Mouse (Mus musculus) kidney, adult 8-10 months (tissue): ENCODE data around the gene Gm10031.
"Not testable (repeated sequence)": the region's sequence is repeated elsewhere in the genome, so short reads cannot be mapped to it uniquely, and the experiment has no call there.

Experiments
- DNase-seq, 2 experiments: peaks; one replicate each; pipeline ENCODE4 v3.0.0; 2022

Gm10031 gene

GRCm38 (mm10) chr1:156523842-156524241, at the start of gene Gm10031:
Gene Gm10031 (plus strand): TSS chr1:156524012.
- not testable (repeated sequence) for DNase-seq

- DNase-seq, result no peak
These were observed 49.0 kb upstream of the Gm10031 start for GRCm38 (mm10) chr1:156474854-156475253.

GRCm38 (mm10) chr1:156476016-156476415, 47.8 kb upstream of the Gm10031 start:
- no peak for DNase-seq

- no peak for DNase-seq
These were observed 47.3 kb upstream of the Gm10031 start for GRCm38 (mm10) chr1:156476535-156476934.

DNA sequence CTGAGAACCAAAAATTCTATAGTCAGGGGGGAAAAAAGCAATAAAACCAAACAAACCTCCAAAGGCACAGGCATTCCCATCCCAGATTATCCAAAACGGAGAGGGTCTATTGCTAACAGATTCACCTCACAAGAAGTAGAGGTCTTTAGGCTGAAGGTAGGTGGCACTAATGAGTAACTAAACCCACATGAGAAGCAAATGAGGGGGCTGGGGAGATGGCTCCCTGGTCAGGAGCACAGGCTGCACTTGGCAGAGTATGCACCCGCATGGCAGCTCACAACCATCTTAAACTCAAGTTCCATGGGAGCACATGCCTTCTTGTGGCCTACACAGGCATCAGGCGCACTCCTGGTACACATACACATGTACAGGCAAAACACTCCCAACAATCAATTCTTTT, 42.0 kb upstream of the Gm10031 start:
- no peak for DNase-seq

GRCm38 (mm10) chr1:156487498-156487897, 36.3 kb upstream of the Gm10031 start:
- DNase-seq, result no peak

- no peak for DNase-seq
These were observed 35.8 kb upstream of the Gm10031 start for GRCm38 (mm10) chr1:156488031-156488430.

- no peak for DNase-seq
These were observed 32.5 kb upstream of the Gm10031 start for GRCm38 (mm10) chr1:156491226-156491796.

GRCm38 (mm10) chr1:156495025-156495424, 28.8 kb upstream of the Gm10031 start:
- DNase-seq, result no peak

DNA sequence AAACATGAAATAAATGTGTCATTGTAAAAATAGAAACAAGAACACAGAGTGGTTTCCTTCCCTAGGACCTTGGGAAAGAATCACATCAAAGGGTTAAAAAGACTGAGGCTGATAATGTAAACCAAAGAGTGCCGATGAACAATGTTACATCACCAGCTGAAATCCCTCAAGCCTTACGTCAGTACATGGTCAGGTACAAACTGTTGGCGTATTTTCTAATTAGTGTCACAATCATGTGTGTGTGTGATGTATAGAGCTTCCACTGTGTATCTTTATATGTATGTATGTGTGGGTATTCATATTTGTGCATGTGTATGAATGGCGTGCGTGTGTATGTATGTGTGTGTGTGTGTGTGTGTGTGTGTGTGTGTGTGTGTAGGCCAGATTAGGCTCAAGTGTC, 26.9 kb upstream of the Gm10031 start:
- DNase-seq, result no peak

DNA sequence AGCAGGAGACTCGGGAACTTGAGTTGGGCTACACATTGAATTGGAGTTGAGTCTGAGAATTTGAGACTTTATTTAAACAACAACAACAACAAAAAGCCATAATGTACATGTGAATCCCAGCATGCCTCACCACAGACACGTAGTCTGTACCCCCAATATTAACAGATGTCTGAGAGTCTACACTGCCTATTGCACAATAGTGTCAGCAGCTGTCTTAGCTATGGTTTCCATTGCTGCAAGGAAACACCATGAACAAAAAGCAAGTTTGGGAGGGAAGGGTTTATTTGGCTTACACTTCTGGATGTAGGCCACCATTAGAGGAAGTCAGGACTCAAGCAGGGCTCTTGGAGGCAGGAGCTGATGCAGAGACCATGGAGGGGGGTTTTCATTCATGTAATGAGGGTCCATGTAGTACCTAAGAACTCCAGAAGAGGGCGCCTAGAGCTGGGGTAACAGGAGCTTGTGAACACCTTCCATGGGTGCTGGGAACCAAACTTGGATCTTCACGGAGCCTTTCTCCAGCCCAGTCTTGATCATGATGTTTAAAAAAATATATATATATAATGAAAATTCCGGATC, 18.8 kb upstream of the Gm10031 start:
- DNase-seq, result no peak

DNA sequence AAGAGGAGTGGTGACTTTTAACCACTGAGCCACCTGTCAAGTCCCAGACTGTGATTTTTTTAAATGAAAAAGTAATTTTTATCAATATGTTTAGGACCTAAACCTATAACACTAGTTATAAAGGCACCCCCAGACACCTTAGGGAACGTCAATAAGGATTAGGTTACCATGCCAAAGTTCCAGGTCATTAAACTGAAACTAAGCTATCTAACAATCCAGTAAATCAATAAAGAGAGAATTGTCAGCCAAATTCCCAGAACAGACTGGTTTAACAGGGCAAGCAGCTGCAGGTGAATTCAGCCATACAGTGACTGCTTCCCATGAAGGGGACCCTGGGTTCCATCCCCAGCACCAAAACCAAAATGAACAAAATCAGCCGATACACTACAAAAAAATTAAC, 17.9 kb upstream of the Gm10031 start:
- no peak for DNase-seq

GRCm38 (mm10) chr1:156507753-156508152, 16.1 kb upstream of the Gm10031 start:
- no peak for DNase-seq

DNA sequence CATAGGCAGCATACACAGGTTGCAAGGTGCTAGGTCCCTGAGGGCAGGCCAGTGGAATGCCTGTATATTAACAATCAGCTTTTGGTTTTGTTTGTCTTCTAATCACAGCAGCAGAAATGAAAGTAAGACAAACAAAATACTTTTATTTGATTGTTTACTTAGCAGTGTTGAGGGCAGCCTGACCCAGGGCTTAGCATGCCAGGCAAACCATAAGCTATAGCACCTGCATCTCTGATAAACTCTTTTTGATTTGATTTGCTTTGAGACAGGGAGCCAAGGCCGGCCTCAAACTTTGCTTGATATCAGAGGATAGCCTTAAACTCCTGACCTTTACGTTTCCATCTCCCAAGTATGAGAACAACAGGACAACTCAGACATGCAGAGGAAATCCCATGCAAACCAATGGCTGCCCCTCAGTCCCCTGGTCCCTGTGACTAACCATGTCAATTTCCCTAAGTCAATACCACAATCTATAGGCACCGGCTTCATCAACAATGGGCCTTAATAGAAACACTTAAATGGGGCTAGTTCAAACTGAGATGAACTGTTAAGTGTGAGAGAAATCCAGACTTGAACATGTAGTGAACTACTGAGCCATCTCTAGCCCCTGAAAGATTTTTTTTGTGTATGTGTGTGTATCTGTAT, 3.6 kb upstream of the Gm10031 start:
- no peak for DNase-seq

GRCm38 (mm10) chr1:156521796-156522517, 1.9 kb upstream of the Gm10031 start:
- peak; percentile 69 to 89 for DNase-seq

DNA sequence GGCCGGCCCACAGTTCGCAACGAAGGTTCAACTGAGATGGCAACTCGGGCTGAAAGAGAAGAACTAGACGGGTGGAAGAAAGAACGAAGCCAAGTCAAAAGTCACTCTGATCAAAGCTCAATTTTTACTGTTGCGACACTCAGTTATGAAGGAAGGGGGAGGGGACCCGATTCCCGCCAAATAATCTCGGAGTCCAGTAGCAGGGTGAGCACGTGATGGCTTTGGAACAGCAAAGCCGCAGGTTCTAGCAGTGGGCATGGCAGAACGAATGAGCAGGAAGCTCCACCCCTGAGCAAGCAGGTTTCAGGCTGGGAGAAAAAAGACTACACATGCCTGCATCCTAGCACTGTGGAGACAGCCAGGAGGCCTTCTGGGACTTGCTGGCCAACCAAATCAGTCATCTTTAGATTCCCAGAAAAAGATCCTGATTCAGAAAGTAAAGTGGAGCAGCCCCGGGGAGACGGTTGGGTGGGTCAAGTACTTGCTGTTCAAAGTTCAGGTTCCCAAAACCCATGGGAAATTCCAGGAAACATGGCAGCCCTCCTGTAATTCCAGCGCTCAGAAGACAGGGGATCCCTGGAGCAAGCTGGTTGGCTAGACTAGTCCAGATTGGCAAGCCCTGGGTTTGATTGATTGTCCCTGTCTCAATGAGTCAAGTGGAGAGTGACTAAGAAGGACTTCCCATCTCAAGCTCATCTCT, 8.8 kb downstream of the Gm10031 start:
- peak; percentile 32 to 67 for DNase-seq

GRCm38 (mm10) chr1:156533483-156533882, 9.7 kb downstream of the Gm10031 start:
- no peak for DNase-seq

DNA sequence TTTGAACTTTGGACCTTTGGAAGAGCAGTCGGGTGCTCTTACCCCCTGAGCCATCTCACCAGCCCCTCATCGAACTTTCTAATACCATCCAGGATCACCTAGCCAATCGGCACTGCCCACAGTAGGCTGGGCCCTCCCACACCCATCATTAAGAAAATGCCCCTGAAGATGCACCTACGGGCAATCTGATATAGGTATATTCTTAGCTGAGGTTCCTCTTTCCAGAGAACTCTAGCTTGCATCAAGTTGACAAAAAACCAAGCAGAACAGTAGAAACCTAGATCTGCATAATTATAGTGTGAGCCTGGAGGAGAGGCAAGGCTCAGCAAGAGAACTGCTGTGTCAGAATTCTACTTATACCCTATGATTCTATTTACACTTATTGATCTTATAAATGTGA, 10.1 kb downstream of the Gm10031 start:
- no peak for DNase-seq

DNA sequence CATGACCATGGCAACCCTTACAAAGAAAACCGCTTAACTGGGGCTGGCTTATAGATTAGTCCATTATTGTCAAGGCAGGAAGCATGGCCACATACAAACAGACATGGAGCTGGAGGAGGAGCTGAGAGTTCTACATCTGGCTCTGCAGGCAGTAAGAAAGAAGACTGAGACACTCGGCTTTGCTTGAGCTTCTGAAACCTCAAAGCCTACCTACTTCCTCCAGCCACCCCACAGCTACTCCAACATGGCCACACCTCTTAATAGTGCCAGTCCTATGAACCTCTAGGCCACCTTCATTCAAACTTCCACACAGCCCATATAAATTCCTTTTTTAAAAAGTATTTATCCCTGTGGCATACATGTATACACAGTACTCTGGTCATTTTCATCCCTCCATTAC, 13.2 kb downstream of the Gm10031 start:
- no peak for DNase-seq

GRCm38 (mm10) chr1:156537701-156538100, 13.9 kb downstream of the Gm10031 start:
- peak; percentile 50 to 53 for DNase-seq

DNA sequence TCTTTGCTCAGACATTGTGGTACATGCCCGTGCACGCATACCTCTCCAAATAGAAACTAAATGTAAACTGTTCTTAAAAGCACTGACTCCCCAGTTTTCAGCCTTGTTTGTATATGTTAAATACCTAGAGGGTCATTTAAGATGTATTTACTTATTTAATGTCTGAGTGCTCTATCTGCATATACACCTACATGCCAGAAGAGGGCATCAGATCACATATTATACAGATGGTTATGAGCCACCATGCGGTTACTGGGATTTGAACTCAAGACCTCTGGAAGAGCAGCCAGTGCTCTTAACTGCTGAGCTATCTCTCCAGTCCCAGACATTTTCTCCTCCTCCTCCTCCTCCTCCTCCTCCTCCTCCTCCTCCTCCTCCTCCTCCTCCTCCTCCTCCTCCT, 14.6 kb downstream of the Gm10031 start:
- DNase-seq, result no peak

- peak; percentile 30 to 40 for DNase-seq
These were observed 16.2 kb downstream of the Gm10031 start for GRCm38 (mm10) chr1:156539787-156540560.
